Mouse (Mus musculus) forebrain, embryonic 12.5 days (tissue): Measurements from ENCODE around the gene Ddhd1. TPM values are rescaled to one million over a fixed set of nuclear protein-coding genes. Genes with fewer than 3 reads are reported as not detected.
A peak's percentile ranks its signal among the peaks of the same experiment; 100 is the strongest.

Experiments used
- ATAC-seq: fragments of 200-750 bp; cut with Nextera tagmentation; 2 replicates; pipeline ENCODE4 v1.8.0; 2017; ENCODE audit warnings: moderate TSS enrichment; ENCODE audit not compliant: low FRiP score
- H3K27ac ChIP-seq: fragments of 300-500 bp; sonication (generic); 2 replicates; pipeline ENCODE4 v1.5.1; 2016; ENCODE audit warnings: mild to moderate bottlenecking
- H3K27me3 ChIP-seq: fragments of 300-500 bp; sonication (generic); 2 replicates; pipeline ENCODE4 v1.6.1; 2016; ENCODE audit warnings: mild to moderate bottlenecking
- H3K36me3 ChIP-seq: fragments of 300-500 bp; sonication (generic); replicated peaks from 2 replicates; pipeline ENCODE4 v1.6.1; 2016; ENCODE audit warnings: mild to moderate bottlenecking
- H3K4me1 ChIP-seq: fragments of 300-500 bp; sonication (generic); 2 replicates; pipeline ENCODE4 v1.6.1; 2016
- H3K4me2 ChIP-seq: fragments of 300-500 bp; sonication (generic); 2 replicates; pipeline ENCODE4 v1.6.1; 2016; ENCODE audit warnings: mild to moderate bottlenecking, moderate library complexity
- H3K4me3 ChIP-seq: fragments of 300-500 bp; sonication (generic); replicated peaks from 2 replicates; pipeline ENCODE4 v1.5.1; 2016; ENCODE audit warnings: mild to moderate bottlenecking
- H3K9ac ChIP-seq: fragments of 300-500 bp; sonication (generic); 2 replicates; pipeline ENCODE4 v1.6.1; 2016; ENCODE audit warnings: mild to moderate bottlenecking
- H3K9me3 ChIP-seq: fragments of 300-500 bp; sonication (generic); 2 replicates; pipeline ENCODE4 v1.6.1; 2016
- whole genome bisulfite sequencing: fragments of 180-500 bp; shearing (Covaris S2); methylation state at CpG from one replicate; pipeline ENCODE4 v1.1.7; 2016; 5-methylcytosine and 5-hydroxymethylcytosine counted together
- polyA plus RNA-seq: library from polyadenylated mRNA; unstranded; fragments of >200 nt; fragmentation: Nextera tagmentation; extraction: Ambion mirVana; gene quantifications from 2 replicates; pipeline ENCODE4 v1.2.1, GENCODE M21; 2016

Ddhd1 gene
- polyA plus RNA-seq, 1 experiment from 2014 or later = 16.8 TPM

GRCm38 (mm10) chr14:45561681-45562080 is 96.3 kb downstream of the Ddhd1 start:
- Histone ChIP-seq H3K27ac (no peak overlapping the region), H3K4me1 (peaks cover 24% of the 10 kb centered on the region), H3K4me2 (no peak overlapping the region), H3K27me3 (no peaks in the 10 kb centered on the region; the same call in 1 of the 2 replicates), H3K9me3 (no peaks in the 10 kb centered on the region), H3K4me3 (no peak overlapping the region), H3K9ac (no peak overlapping the region), H3K36me3 (no peaks in the 10 kb centered on the region)
- no peak for ATAC-seq
- WGBS = 87% methylated on average over 6 of the region's 6 CpGs

GRCm38 (mm10) chr14:45559018-45559417 is 98.9 kb downstream of the Ddhd1 start:
- Histone ChIP-seq H3K4me3 (no peak overlapping the region), H3K36me3 (no peaks in the 10 kb centered on the region), H3K27ac (no peak overlapping the region), H3K4me1 (peaks cover 5% of the 10 kb centered on the region; the same call in 1 of the 2 replicates), H3K9ac (no peak overlapping the region), H3K27me3 (no peaks in the 10 kb centered on the region), H3K4me2 (no peak overlapping the region), H3K9me3 (no peaks in the 10 kb centered on the region)
- no peak for ATAC-seq
- 93% methylated on average over 1 of the region's 1 CpGs for WGBS

- Histone ChIP-seq H3K4me2 (no peak overlapping the region), H3K36me3 (no peaks in the 10 kb centered on the region), H3K27me3 (no peaks in the 10 kb centered on the region), H3K4me3 (no peak overlapping the region), H3K9ac (no peak overlapping the region), H3K27ac (no peak overlapping the region), H3K4me1 (no peaks in the 10 kb centered on the region), H3K9me3 (no peaks in the 10 kb centered on the region)
- WGBS = 91% methylated on average over 6 of the region's 6 CpGs
- ATAC-seq = no peak
Observed at GRCm38 (mm10) chr14:45554336-45554735, 103.6 kb downstream of the Ddhd1 start.

GRCm38 (mm10) chr14:45553854-45554253 is 104.1 kb downstream of the Ddhd1 start:
- Histone ChIP-seq H3K4me3 (no peak overlapping the region), H3K9ac (no peak overlapping the region), H3K4me2 (no peak overlapping the region), H3K27me3 (no peaks in the 10 kb centered on the region), H3K36me3 (no peaks in the 10 kb centered on the region), H3K27ac (no peak overlapping the region), H3K4me1 (no peaks in the 10 kb centered on the region), H3K9me3 (no peaks in the 10 kb centered on the region)
- WGBS = 84% methylated on average over 2 of the region's 2 CpGs
- ATAC-seq = no peak

- Histone ChIP-seq H3K4me1 (no peaks in the 10 kb centered on the region), H3K4me3 (no peak overlapping the region), H3K27ac (no peak overlapping the region), H3K9me3 (no peaks in the 10 kb centered on the region), H3K4me2 (no peak overlapping the region), H3K27me3 (no peaks in the 10 kb centered on the region), H3K36me3 (no peaks in the 10 kb centered on the region), H3K9ac (no peak overlapping the region)
- ATAC-seq = no peak
- 80% methylated on average over 4 of the region's 4 CpGs for WGBS
Observed at GRCm38 (mm10) chr14:45552431-45552830, 105.5 kb downstream of the Ddhd1 start.

GRCm38 (mm10) chr14:45551121-45551768 is 106.7 kb downstream of the Ddhd1 start:
- H3K4me3 ChIP-seq = no peak overlapping the region
- no peak overlapping the region for H3K9ac ChIP-seq
- no peaks in the 10 kb centered on the region for H3K4me1 ChIP-seq
- WGBS = 52% methylated on average over 17 of the region's 17 CpGs
- H3K36me3 ChIP-seq = no peaks in the 10 kb centered on the region
- H3K4me2 ChIP-seq = peak overlapping the region; percentile 17; the same call in 1 of the 2 replicates
- peak; percentile 70 for ATAC-seq
- H3K9me3 ChIP-seq = no peaks in the 10 kb centered on the region
- no peak overlapping the region for H3K27ac ChIP-seq
- no peaks in the 10 kb centered on the region for H3K27me3 ChIP-seq

- WGBS = 81% methylated on average over 13 of the region's 13 CpGs
- Histone ChIP-seq H3K36me3 (no peaks in the 10 kb centered on the region), H3K4me3 (no peak overlapping the region), H3K27me3 (no peaks in the 10 kb centered on the region), H3K27ac (no peak overlapping the region), H3K4me1 (no peaks in the 10 kb centered on the region), H3K9ac (no peak overlapping the region), H3K9me3 (no peaks in the 10 kb centered on the region), H3K4me2 (no peak overlapping the region)
- ATAC-seq = no peak
Observed at GRCm38 (mm10) chr14:45550010-45550647, 107.8 kb downstream of the Ddhd1 start.

- Histone ChIP-seq H3K9me3 (no peaks in the 10 kb centered on the region), H3K27ac (no peak overlapping the region), H3K4me3 (no peak overlapping the region), H3K9ac (no peak overlapping the region), H3K36me3 (no peaks in the 10 kb centered on the region), H3K4me2 (no peak overlapping the region), H3K27me3 (0 out of 2 replicates have a peak, but pooled peaks cover 3% of the 10 kb centered on the region), H3K4me1 (no peaks in the 10 kb centered on the region)
- 77% methylated on average over 3 of the region's 3 CpGs for WGBS
- ATAC-seq = no peak
Observed at GRCm38 (mm10) chr14:45548118-45548517, 109.8 kb downstream of the Ddhd1 start.

GRCm38 (mm10) chr14:45544905-45545304 is 113.0 kb downstream of the Ddhd1 start:
- no peak overlapping the region for H3K27ac ChIP-seq
- 88% methylated on average over 7 of the region's 7 CpGs for WGBS
- no peak overlapping the region for H3K9ac ChIP-seq
- H3K27me3 ChIP-seq = 0 out of 2 replicates have a peak, but pooled peaks cover 3% of the 10 kb centered on the region
- H3K4me3 ChIP-seq = no peak overlapping the region
- H3K4me1 ChIP-seq = peaks cover 6% of the 10 kb centered on the region
- no peaks in the 10 kb centered on the region for H3K36me3 ChIP-seq
- H3K4me2 ChIP-seq = no peak overlapping the region
- no peak for ATAC-seq
- H3K9me3 ChIP-seq = no peaks in the 10 kb centered on the region

GRCm38 (mm10) chr14:45544026-45544425 is 113.9 kb downstream of the Ddhd1 start:
- Histone ChIP-seq H3K36me3 (no peaks in the 10 kb centered on the region), H3K4me3 (no peak overlapping the region), H3K9ac (no peak overlapping the region), H3K4me1 (peaks cover 11% of the 10 kb centered on the region), H3K27ac (no peak overlapping the region), H3K9me3 (no peaks in the 10 kb centered on the region), H3K4me2 (no peak overlapping the region), H3K27me3 (0 out of 2 replicates have a peak, but pooled peaks cover 3% of the 10 kb centered on the region)
- no peak for ATAC-seq
- WGBS = 87% methylated on average over 5 of the region's 6 CpGs

- Histone ChIP-seq H3K4me1 (peaks cover 11% of the 10 kb centered on the region), H3K9me3 (no peaks in the 10 kb centered on the region), H3K9ac (no peak overlapping the region), H3K36me3 (no peaks in the 10 kb centered on the region), H3K4me2 (no peak overlapping the region), H3K27me3 (0 out of 2 replicates have a peak, but pooled peaks cover 3% of the 10 kb centered on the region), H3K27ac (peak overlapping the region; percentile 50), H3K4me3 (no peak overlapping the region)
- WGBS = 21% methylated on average over 12 of the region's 12 CpGs
- ATAC-seq = peak; percentile 72
Observed at GRCm38 (mm10) chr14:45539659-45540468, 118.1 kb downstream of the Ddhd1 start.
